Mouse (Mus musculus): ENCODE measurements around the gene Coro2b.

The Coro2b gene

DNA sequence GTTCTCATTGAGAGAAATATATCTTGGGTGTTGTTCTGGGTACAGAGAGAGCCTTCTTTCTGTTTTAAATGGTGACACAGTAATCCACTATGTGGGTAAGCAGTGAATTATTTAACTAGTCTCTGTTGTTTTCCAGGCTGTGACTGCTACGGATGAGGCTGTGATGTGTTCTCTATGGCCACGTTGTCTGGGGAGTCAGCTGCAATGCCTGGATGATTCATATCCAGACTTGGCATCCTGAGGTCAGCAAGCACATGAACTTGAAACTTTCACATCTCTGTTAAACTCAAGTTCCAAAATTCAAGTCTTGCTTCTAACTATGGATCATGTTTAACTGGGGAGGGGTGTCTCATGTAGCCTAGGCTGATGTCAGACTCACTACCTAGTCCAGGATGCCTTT, 142.7 kb downstream of the Coro2b start:
- CTCF ChIA-PET, result no interaction called here

DNA sequence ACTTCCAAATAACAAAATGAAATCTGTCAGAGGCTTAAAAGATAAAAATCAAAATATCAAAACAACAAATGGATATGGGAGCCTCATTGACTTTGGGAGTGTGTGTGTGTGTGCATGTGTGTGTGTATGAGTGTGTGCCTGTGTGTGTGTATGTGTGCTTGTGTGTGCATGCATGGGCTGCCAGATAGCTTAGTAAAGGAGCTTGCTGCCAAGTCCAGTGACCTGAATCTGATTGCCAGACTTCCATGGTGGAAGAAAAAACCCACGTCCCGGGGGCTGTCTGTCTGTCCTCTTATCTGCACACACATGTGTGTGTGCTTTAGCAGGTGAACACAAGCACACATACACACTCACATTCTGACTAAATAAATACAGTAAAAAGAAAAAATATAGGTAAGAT, 143.3 kb downstream of the Coro2b start:
- CTCF ChIA-PET, result no interaction called here

DNA sequence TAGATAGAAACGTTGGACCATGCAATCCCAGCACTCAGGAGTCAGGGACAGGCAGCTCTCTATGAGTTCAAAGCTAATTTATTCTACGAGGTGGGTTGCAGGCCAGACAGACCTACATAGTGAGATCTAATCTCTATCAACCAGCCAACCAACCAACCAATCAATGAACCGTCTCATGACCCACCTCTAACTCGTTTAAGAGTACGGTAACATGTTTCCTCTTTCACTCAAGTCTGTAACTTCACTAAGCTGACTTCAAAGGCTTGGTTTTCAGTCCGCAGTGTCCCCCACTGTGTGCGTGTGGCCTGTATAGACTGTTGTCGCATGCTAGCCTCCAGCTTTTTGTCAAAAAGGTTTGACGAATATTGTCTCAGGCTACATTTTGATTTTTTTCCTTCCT, 147.1 kb downstream of the Coro2b start:
- CTCF ChIA-PET, result no interaction called here

DNA sequence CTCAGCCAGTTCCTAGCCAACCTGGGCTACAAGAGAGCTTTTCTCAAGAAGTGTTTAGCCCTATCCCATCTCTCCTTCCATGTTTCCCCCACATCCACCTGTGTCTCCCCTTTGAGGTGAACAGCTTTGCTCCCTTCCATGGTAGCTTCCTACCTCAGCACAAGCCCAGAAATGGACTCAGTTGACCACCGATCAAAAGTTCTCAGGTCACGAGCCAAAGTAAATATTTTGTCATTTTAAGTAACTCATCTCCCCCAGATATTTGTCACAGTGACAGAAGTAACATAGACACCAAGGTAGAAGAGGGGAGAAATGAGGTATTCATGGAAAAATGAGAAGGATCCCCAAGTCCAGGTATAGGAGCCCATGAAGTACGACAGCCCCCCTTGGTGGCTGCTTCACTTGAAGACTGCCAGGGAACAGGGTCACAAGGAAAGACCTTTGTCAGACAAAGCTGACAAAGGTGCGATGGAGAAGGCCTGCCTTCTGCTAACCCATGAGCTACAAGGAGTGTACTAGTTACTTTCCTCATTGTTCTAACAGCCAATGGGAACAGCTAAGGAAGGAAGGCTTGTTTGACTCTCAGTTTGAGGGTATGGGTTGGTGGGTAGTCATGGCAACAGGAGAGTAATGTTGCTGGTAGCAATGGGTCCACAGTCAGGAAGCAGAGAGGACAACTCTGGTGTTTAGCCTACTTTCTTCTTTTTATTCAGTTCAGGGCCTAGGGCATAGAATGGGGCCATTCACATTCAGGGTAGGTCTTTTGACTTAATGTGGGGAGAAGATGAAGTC, 150.9 kb downstream of the Coro2b start:
- CTCF ChIA-PET, result no interaction called here

DNA sequence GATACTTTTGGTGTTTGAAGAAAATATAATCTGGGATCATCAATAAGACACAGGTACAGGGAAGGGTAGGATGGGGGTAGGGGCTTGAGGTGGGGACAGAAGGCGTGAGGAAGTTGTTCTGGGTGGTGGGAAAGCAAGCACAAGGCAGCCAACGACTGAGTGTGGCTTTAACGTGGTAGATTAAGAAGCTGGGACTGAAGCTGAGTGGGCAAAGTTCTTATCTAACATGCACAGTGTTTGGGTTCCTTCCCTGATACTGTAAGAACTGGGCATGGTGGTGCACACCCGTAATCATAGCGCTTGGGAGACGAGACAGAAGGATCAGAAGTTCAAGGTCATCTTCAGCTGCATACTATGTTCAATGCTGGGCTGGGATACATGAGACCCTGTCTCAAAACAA, 151.8 kb downstream of the Coro2b start:
- CTCF ChIA-PET, result interaction anchor here (0.7 kb wide), 1 partner anchor 38 kb away, joined by 3 read pairs; no protein-coding TSS in a partner anchor

DNA sequence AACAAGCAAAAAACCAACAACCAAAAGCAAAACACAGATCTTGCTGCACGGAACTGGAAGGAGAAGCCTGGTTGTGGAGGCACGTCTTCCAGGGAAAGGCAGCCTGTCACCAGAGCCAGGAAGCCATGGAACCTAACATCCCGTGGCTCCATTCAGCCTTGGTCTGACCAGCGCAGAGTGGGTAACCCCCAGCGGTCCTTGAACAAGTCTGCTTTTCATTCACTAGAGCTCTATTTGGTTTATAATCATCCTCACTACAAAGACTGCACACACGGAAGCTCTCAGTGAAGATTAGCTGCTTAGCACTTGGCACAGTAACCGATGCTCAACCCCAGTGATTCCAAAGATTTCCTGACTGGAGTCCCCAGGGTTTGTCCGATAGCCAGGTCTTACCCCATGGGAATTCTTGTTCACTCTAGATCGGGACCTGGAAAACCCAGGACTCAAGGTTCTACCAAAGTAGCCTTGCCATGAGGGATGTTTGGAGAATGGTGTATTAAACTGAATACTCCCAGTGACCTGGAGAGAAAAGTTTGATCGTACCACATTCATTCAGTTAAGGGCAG, 154.2 kb downstream of the Coro2b start:
- CTCF ChIA-PET, result no interaction called here

DNA sequence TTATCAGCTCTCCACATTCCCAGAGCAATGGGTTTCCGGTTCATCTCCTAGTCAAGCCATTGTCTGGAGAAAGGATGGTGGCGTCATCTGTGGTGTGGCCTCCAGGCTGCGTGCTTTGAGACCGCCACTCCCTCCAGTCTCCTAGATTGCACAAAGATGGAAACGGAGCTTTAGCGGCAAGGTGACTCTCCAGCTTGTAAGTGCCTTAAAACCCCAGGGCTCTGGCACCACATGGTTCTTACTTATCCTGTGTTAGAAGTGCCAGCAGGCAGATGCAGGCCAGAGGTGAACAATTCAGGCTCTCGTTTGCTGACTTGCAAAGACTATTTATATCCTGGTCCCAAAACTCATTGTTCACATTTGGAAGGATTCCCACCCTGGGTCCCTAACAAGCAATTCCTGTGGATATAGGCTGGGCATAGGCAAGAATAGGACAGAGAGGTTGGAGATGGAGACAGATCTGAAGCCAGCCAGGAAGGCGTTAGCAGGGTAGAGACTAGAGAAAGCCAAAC, 155.4 kb downstream of the Coro2b start:
- CTCF ChIA-PET, result no interaction called here

DNA sequence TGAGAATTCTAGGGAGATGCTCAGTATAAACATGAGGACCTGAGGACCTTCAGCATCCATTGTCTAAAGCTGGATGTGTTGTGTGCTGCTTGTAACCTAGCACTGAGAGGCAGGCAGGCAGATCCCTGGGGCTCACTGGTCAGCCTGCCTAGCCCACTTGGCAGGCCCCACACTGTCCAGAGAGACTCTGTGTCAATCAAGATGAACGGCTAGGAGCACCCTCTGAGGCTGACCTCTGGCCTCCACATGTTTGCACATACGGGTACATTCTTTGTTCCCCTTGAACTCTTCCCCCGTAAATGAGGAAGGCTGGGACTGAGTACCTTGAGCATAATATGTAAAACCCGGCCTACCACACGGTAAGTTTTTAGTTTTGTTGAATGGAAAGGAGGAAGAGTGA, 156.5 kb downstream of the Coro2b start:
- CTCF ChIA-PET, result interaction anchor here (0.6 kb wide), 1 partner anchor 34 kb away, joined by 3 read pairs; no protein-coding TSS in a partner anchor

DNA sequence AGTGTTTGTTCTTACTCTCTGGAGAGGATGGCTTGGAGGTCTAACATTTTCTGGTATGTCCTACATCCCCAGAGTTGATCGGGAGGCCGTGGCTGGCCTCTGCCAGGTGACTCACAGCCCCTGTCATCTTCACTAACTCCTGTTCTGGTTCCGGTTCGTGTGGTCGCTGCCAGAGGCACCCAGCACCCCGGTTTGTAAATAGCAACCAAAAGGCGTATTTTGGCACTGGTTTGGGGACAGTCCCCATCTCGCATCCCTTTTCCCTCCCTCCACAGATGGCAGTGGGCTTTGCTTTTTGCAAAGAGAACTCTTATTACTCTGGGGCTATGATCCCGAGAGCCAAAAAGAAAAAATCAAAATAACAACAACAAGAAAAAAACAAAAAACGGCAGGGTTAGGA, 158.9 kb downstream of the Coro2b start:
- CTCF ChIA-PET, result interaction anchor here (0.6 kb wide), 1 partner anchor 59 kb away, joined by 8 read pairs; no protein-coding TSS in a partner anchor

DNA sequence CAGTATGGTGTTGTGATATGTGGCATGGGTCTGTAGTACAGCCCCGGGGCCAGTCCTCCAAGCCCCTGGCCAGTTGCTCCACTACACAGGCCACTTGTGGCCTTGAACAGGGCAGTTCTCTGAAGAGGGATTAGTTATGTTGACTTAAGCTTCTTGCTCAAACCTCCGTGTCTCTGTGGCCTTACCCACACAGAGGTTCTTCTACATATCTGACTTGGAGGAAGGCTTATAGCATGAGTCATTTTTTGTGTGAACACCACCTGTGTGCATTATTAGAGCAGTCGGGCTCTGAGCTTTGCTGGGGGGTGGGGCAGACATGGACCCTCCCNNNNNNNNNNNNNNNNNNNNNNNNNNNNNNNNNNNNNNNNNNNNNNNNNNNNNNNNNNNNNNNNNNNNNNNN, 162.6 kb downstream of the Coro2b start:
- CTCF ChIA-PET, result interaction anchor here (0.7 to 0.8 kb wide), 2 partner anchors 29 to 64 kb away, joined by 3 to 4 read pairs; no protein-coding TSS in a partner anchor

DNA sequence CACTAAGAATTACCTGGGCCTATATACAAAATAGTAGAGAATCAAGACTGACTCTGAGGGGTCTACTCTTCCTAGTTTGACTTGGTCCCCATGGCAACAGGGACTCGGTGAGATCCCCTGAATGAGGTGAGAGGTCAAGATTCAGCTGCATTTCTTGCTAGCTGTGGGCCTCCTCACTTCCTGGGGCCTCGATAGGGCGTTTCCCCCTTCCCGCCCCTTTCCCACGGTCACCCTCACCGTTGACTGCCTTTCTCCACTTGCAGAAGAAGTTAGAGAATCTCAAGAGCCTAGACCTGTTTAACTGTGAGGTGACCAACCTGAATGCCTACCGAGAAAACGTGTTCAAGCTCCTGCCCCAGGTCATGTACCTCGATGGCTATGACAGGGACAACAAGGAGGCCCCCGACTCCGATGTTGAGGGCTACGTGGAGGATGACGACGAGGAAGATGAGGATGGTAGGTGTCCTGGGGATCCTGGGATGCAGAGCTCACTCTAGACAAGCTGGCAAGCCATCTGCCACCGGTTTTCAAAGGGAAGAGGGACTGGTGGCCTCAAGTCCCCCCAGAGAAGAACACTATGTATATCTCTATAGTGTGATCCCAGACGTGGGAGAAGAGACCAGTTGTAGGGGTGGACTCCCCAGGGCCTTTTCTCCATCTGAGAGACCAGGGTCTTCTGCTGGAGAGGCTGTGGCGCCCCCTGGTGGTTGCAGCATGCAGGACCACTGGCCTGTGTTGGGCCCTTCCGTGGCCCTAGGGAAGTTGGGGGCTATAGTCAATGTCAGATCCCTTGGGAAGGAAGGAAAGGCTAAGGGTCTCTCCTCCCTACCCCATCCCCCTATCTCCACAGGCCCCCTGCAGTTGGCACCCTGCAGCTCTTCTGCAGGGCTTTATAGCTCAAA, 163.4 kb downstream of the Coro2b start:
- CTCF ChIA-PET, result interaction anchor here (0.6 to 1.1 kb wide), 4 partner anchors 29 to 85 kb away, joined by 3 to 4 read pairs (median 3); no protein-coding TSS in a partner anchor

DNA sequence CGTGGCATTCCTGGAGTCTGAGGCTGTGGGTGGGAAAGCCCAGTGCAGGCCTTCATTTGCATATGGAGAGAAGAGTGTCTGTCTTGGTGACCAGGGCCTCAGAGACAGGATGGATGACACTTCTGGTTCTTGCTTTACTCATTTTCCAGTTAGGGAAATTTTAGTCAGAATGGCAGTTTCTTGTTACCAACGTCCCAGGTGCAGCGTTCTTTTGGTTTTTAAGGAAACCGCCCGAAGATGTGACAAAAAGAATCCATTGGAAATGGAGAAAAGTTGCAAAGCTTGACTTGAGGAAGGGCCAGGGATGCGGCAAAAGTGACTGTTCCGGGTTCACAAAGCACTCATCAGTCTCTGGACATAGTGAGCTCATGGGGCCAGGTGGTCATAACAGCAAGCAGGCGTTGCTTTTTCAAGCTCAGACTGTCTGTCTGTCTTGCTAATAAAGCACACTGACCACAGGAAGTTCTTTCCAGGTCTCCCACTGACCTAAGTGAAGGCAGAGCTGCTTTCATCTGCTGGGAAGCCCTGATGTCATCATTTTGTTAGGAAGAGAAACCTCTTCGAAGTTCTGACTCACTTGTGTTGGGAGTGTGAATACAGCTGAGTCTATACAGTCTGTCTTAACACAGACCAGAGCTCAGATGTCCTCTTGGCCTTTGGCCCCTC, 164.2 kb downstream of the Coro2b start:
- CTCF ChIA-PET, result interaction anchor here (0.6 to 1.1 kb wide), 2 partner anchors 76 to 84 kb away, joined by 3 read pairs; no protein-coding TSS in a partner anchor

DNA sequence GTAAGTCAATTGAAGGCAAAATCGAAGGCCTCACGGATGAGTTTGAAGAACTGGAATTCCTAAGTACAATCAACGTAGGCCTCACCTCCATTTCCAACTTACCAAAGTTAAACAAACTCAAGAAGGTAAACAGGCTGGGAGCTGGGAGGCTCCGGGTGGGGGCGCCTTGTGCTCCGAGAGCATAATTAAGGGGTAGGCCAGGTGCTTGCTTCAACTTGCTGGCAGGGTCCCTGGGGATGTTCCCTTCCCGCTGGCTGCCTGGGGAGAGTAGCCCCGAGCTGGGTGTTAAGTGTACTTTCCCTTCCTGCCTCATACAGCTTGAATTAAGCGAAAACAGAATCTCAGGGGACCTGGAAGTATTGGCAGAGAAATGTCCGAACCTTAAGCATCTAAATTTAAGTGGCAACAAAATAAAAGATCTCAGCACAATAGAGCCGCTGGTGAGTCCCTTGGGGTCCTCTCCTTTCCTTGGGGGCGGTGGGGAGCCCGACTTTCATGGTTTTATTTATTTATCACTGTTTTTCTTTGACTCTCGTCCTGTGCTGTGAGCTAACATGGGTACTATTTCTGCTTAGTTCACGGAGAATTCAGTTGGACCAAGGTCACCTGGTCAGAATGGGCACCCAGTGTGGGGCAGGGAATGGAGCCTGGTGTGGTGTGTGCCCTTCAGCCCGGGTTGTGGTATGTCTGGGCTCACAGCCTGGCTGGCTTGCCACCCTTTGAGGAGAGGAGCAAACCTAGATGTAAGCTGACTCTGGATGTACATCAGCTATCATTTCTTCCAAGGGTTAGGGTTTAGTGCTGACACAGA, 164.9 kb downstream of the Coro2b start:
- CTCF ChIA-PET, result no interaction called here

DNA sequence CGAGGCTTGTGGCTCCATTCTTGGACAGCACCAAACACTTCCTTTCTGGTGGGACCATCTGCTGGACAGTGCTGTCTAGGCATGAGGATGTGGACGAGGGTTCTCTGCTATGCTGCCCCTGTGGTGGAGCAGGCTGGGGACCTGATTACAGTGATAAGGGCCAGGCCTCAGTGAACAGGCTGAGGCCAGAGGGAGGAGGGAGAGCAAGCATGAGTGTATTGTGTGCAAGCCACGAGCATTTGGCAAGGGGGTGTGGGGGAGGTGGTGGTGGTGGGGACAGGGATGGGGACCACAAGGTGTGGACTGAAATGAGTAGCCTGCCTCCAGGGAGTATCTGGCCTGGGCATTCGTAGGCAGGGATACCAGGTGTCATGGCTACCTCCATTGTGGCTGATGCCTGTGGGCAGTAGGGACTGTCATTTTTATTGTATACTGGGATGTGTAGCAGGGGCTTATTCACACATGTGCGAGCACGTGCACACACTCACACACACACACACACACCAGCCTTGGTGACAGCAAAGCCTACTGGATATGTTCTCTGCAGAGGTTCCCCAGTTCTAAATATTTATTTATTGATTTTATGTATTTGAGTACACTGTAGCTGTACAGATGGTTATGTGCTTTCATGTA, 166.1 kb downstream of the Coro2b start:
- CTCF ChIA-PET, result no interaction called here

DNA sequence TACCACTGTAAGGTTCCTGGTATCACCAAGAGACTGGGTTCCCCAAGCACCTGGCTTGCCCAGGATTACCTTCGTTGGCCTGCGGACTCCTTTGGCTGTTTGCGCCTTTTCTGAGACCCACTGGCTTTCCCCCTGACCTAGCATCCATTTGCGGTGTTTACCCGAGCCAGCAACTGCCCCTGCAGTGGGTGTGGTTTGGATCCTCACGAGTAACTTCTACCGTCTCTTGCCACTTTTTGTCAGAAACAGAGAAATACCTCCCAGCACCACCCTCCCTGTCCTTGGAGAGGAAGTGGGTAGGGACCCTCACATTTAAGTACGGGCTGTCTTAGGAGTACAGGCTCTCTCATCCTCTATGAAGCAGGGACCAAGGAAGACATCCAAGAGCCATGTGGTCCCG, 166.7 kb downstream of the Coro2b start:
- CTCF ChIA-PET, result interaction anchor here (0.7 kb wide), 3 partner anchors 18 to 93 kb away, joined by 3 to 7 read pairs (median 4); no protein-coding TSS in a partner anchor

Data from spleen, embryonic (tissue).